Mouse (Mus musculus) midbrain, embryonic 16.5 days (tissue): ENCODE results near the gene Klk1b1. TPM values are rescaled to one million over a fixed set of nuclear protein-coding genes. Genes with fewer than 3 reads are reported as not detected.

Experiments
- polyA plus RNA-seq: library from polyadenylated mRNA; unstranded; fragments of >200 nt; fragmentation: Nextera tagmentation; extraction: Ambion mirVana; gene quantifications from 2 replicates; pipeline ENCODE4 v1.2.1, GENCODE M21; 2015

Klk1b1 gene
- polyA plus RNA-seq, 1 experiment from 2014 or later = not detected

Other genes with a start within 250 kb of the Klk1b1 start
- not detected in 2 replicates for gene Klk12, start 197.9 kb upstream of the Klk1b1 start, polyA plus RNA-seq
- 0.21 TPM in 1 of 2 replicates, not detected in the other for gene Klk11, start 192.1 kb upstream of the Klk1b1 start, polyA plus RNA-seq
- gene Klk10, start 185.7 kb upstream of the Klk1b1 start, polyA plus RNA-seq = 0.13 and 0.25 TPM in 2 replicates
- gene Klk9, start 174.9 kb upstream of the Klk1b1 start, polyA plus RNA-seq = 0.13 TPM in 1 of 2 replicates, not detected in the other
- 5.7 and 8.6 TPM in 2 replicates for gene Klk8, start 169.2 kb upstream of the Klk1b1 start, polyA plus RNA-seq
- not detected in 2 replicates for gene Klk7, start 155.5 kb upstream of the Klk1b1 start, polyA plus RNA-seq
- not detected in 2 replicates for gene Klk6, start 142.3 kb upstream of the Klk1b1 start, polyA plus RNA-seq
- gene Klk5, start 124.8 kb upstream of the Klk1b1 start, polyA plus RNA-seq = not detected in 2 replicates
- gene Klk4, start 85.6 kb upstream of the Klk1b1 start, polyA plus RNA-seq = 0.39 TPM in 1 of 2 replicates, not detected in the other
- gene Klk15, start 33.0 kb upstream of the Klk1b1 start, polyA plus RNA-seq = not detected in 2 replicates
- not detected in 2 replicates for gene Klk1b8, start 16.1 kb upstream of the Klk1b1 start, polyA plus RNA-seq
- gene Klk1b9, start 9.3 kb downstream of the Klk1b1 start, polyA plus RNA-seq = not detected in 2 replicates
- gene Klk1b11, start 29.1 kb downstream of the Klk1b1 start, polyA plus RNA-seq = not detected in 2 replicates
- not detected in 2 replicates for gene Klk1b26, start 45.4 kb downstream of the Klk1b1 start, polyA plus RNA-seq
- gene Klk1b27, start 85.5 kb downstream of the Klk1b1 start, polyA plus RNA-seq = not detected in 2 replicates
- not detected in 2 replicates for gene Klk1b21, start 135.6 kb downstream of the Klk1b1 start, polyA plus RNA-seq
- gene Klk1b22, start 145.9 kb downstream of the Klk1b1 start, polyA plus RNA-seq = not detected in 2 replicates
- not detected in 2 replicates for gene Klk1b16, start 170.0 kb downstream of the Klk1b1 start, polyA plus RNA-seq
- gene Klk1b24, start 221.5 kb downstream of the Klk1b1 start, polyA plus RNA-seq = not detected in 2 replicates
- not detected in 2 replicates for gene Klk1b3, start 231.4 kb downstream of the Klk1b1 start, polyA plus RNA-seq
- not detected in 2 replicates for gene Klk1b4, start 240.7 kb downstream of the Klk1b1 start, polyA plus RNA-seq
- gene Klk1b5, start 249.2 kb downstream of the Klk1b1 start, polyA plus RNA-seq = not detected in 2 replicates